Mouse (Mus musculus): Measurements from ENCODE around the gene Nme9.

GRCm38 (mm10) chr9:99464876-99465275 is 13.6 kb downstream of the Nme9 start:
- no peak for TF ChIP-seq POLR2A (IDR thresholded peaks at IDR 0.05; ENCODE audit: insufficient read length, low read depth)
- no peak for TF ChIP-seq MAX (IDR thresholded peaks at IDR 0.05; ENCODE audit: low read depth)
- TF ChIP-seq MYOG (IDR thresholded peaks at IDR 0.05; ENCODE audit: control insufficient read depth in 1 of 3, insufficient read depth in 1 of 3, insufficient read length in 2 of 3, low read depth in 2 of 3) = no peak
- no peak for TF ChIP-seq TCF12 (IDR thresholded peaks at IDR 0.05; ENCODE audit: insufficient read depth, poor library complexity, severe bottlenecking)
- no peak for TF ChIP-seq POLR2AphosphoS2 (IDR thresholded peaks at IDR 0.05; ENCODE audit: insufficient read length, low read depth)
- no peak for TF ChIP-seq CEBPB (IDR thresholded peaks at IDR 0.05; ENCODE audit: insufficient read depth, poor library complexity, severe bottlenecking)
- no peak for TF ChIP-seq REST (IDR thresholded peaks at IDR 0.05; ENCODE audit: insufficient read depth, insufficient read length)
- no peak for TF ChIP-seq E2F4 (IDR thresholded peaks at IDR 0.05; ENCODE audit: insufficient read depth)

All from myocyte (in vitro differentiated cells).